Mouse (Mus musculus) ES-E14 (cell line): ENCODE data around the gene Calcoco2. TPM values are rescaled to one million over a fixed set of nuclear protein-coding genes. Genes with fewer than 3 reads are reported as not detected.

Experiments
- DNase-seq: peaks from one replicate; pipeline ENCODE4 v3.0.0-alpha.2; 2013; ENCODE audit warnings: low read depth, low spot score
- H3K27ac ChIP-seq: 2 replicates; pipeline ENCODE4 v1.5.1; 2012; ENCODE audit warnings: low read depth, mild to moderate bottlenecking, low read length, moderate library complexity, mixed read lengths; ENCODE audit not compliant: poor library complexity, insufficient read depth, severe bottlenecking
- H3K36me3 ChIP-seq: 2 replicates; pipeline ENCODE4 v1.6.1; 2012; ENCODE audit warnings: mild to moderate bottlenecking, low read length, moderate library complexity, mixed read lengths; ENCODE audit not compliant: control insufficient read depth, poor library complexity, insufficient read depth, severe bottlenecking
- H3K4me1 ChIP-seq, 2 experiments: fragments of 150-350 bp in 1 of 2; sonication (generic) in 1 of 2; 2 replicates each; pipeline ENCODE4 v1.6.1; 2012; ENCODE audit warnings: low read length in 2 of 2, mild to moderate bottlenecking in 1 of 2, mixed read lengths in 1 of 2; ENCODE audit not compliant: control insufficient read depth in 2 of 2, insufficient read depth in 2 of 2, poor library complexity in 1 of 2
- H3K4me3 ChIP-seq, 2 experiments: fragments of 150-350 bp in 1 of 2; sonication (generic) in 1 of 2; 2 replicates each; pipeline ENCODE4 v1.5.1; 2012; ENCODE audit warnings: low read length in 2 of 2, low read depth in 1 of 2, mild to moderate bottlenecking in 1 of 2, mixed read lengths in 1 of 2; ENCODE audit not compliant: insufficient read depth in 1 of 2, poor library complexity in 1 of 2, severe bottlenecking in 1 of 2
- H3K9ac ChIP-seq: 2 replicates; pipeline ENCODE4 v1.6.1; 2012; ENCODE audit warnings: low read depth, mild to moderate bottlenecking, low read length, mixed read lengths; ENCODE audit not compliant: poor library complexity, insufficient read depth, severe bottlenecking
- H3K9me3 ChIP-seq: fragments of 150-350 bp; sonication (generic); 2 replicates; pipeline ENCODE4 v1.6.1; 2012; ENCODE audit warnings: low read depth, mild to moderate bottlenecking, low read length; ENCODE audit not compliant: control insufficient read depth, insufficient read depth
- CHD2 ChIP-seq: IDR thresholded peaks from 2 replicates; pipeline ENCODE4 v1.6.1; 2014; ENCODE audit warnings: mild to moderate bottlenecking, low read depth, low read length, inconsistent platforms
- HCFC1 ChIP-seq: IDR thresholded peaks from 2 replicates; pipeline ENCODE4 v1.6.1; 2012; ENCODE audit warnings: low read length, inconsistent platforms, borderline replicate concordance; ENCODE audit not compliant: insufficient read depth
- MAFK ChIP-seq: IDR thresholded peaks from 2 replicates; pipeline ENCODE4 v1.6.1; 2014; ENCODE audit warnings: mild to moderate bottlenecking, low read depth, low read length, inconsistent platforms; ENCODE audit not compliant: insufficient read depth
- ZC3H11A ChIP-seq: IDR thresholded peaks from 2 replicates; pipeline ENCODE4 v1.6.1; 2012; ENCODE audit warnings: low read depth, mild to moderate bottlenecking, inconsistent platforms, low read length, borderline replicate concordance
- ZNF384 ChIP-seq: IDR thresholded peaks from 2 replicates; pipeline ENCODE4 v1.6.1; 2012; ENCODE audit warnings: low read depth, low read length, inconsistent platforms
- in situ Hi-C, 2 experiments: fragments of 600-800 bp; cut with MboI; formaldehyde crosslinking; loops; one replicate each; pipeline ENCODE4 v1.15.1; 2025; ENCODE audit warnings: low sequenced_read_pairs in 2 of 2, inconsistent platforms in 1 of 2; ENCODE audit not compliant: unreplicated experiment in 2 of 2
- total RNA-seq: library from RNA; depleted of rRNA; stranded (reverse); fragments of 300-350 nt; gene quantifications from 2 replicates; pipeline ENCODE4 v1.2.3, GENCODE M21; 2012

Gene Calcoco2
- total RNA-seq, 1 experiment: 160 TPM

DNA sequence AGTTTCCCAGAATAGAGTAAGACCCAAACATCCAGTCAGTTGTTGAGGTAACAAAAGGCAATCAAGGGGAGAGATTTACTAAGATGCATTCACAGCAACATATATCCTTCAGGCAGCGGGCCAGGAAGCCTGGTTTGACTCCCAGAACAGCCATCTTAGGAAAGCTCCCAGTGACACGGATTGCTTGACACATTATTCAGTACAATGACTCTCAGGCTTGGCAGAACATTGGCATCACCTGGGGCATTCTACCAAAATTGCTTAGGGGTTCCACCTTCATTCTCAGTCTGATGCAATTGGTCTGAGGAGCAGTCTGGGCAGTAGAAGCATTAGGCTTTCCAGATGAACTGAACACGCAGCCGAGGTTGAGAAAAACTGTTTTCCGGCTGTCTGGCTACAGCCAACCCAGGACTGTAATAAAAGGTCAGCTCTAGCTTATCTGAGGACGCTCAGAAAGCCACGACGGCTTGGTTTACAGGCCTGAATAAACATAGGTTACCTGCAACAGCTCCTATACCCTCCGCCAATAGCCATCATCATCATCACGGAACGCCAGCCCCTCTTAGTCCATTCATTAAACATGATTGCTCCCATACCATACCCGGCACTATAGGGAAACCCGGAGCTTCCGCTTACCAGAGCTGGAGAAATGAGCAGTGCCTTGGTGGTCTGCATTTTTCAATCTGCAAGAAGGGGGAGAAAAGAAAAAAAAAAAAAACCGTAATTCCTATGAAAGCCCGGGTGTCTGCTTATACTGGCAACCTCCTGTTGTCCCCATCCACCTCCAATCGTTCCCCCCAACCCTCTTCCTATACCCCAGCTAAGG is 37.2 kb downstream of the Calcoco2 start:
- H3K36me3 ChIP-seq: peaks cover 16% of the 10 kb centered on the region
- DNase-seq: no peak
- H3K9ac ChIP-seq: peak overlapping the region; percentile 94
- TF ChIP-seq MAFK (no peak), ZNF384 (no peak), ZC3H11A (no peak), CHD2 (no peak), HCFC1 (no peak)
- peak overlapping the region; percentile 87 to 93 for H3K4me3 ChIP-seq
- H3K27ac ChIP-seq: peak overlapping the region; percentile 72; the same call in 1 of the 2 replicates
- no peaks in the 10 kb centered on the region for H3K9me3 ChIP-seq
- H3K4me1 ChIP-seq: peaks cover 0 to 2% of the 10 kb centered on the region in 2 experiments; a peak in 1 of 4 replicates
- in situ Hi-C loops: no loop called here

DNA sequence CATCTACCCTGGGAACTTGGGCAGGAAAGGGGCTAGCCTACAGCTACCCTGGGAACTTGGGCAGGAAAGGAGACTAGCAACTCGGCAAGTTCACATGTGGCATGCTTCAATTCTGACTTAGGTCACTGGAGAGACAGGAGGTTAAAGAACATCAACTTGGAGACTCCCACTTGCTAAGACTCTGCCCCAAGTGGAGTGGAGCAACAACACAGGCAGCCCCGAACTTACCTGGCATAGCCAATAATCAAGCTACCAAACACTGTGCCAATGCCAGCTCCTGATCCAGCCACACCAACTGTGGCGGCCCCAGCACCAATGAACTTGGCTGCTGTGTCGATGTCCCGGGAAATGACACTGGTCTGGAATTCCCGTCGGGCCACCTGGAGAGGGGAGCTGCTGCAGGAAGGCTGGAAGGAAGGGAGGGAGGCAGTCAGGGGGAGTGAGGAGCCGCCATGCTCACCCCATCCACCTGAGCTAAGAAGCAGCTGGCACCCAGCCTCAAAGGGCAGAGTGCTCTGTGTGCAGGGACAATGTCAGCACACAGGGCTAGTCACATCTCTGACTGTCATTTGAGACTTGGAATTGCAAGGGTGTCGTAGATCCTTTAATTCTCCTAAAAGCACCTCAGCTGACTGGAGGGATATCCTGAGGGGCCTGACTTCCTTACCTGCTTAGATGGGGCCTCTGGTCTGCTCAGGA is 38.3 kb downstream of the Calcoco2 start:
- TF ChIP-seq ZC3H11A (no peak), HCFC1 (no peak), CHD2 (no peak), ZNF384 (no peak), MAFK (no peak)
- no peaks in the 10 kb centered on the region for H3K9me3 ChIP-seq
- no peak overlapping the region for H3K4me3 ChIP-seq
- peak overlapping the region; percentile 94; the same call in 1 of the 2 replicates for H3K9ac ChIP-seq
- peaks cover 17% of the 10 kb centered on the region for H3K36me3 ChIP-seq
- no peak overlapping the region for H3K27ac ChIP-seq
- no peak for DNase-seq
- H3K4me1 ChIP-seq: peaks cover 0 to 2% of the 10 kb centered on the region in 2 experiments; a peak in 1 of 4 replicates
- in situ Hi-C loops: no loop called here

DNA sequence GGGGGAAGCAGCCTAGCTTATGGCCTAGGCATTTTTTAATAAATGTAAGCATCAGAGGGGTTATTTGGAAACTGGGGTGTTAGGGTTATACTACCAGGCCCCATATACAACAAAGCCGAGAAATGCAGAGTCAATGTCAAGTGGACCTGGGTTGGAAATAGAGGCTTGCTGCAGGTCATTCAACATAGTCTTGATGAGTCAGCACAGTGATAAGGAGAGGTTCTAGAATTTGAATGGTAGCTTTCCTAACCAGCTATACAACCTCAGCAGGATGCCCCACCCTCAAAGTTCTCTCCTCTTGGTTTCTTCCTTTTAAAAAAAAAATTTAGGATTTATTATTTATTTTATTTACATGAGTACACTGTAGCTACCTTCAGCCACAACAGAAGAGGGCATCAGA is 40.8 kb downstream of the Calcoco2 start:
- Histone ChIP-seq H3K36me3 (peaks cover 18% of the 10 kb centered on the region), H3K27ac (no peak overlapping the region), H3K9ac (no peak overlapping the region), H3K4me1 (peaks cover 0 to 2% of the 10 kb centered on the region in 2 experiments; a peak in 1 of 4 replicates), H3K9me3 (no peaks in the 10 kb centered on the region), H3K4me3 (no peak overlapping the region)
- no peak for DNase-seq
- in situ Hi-C loops: no loop called here
- TF ChIP-seq HCFC1 (no peak), ZC3H11A (no peak), MAFK (no peak), ZNF384 (no peak), CHD2 (no peak)

DNA sequence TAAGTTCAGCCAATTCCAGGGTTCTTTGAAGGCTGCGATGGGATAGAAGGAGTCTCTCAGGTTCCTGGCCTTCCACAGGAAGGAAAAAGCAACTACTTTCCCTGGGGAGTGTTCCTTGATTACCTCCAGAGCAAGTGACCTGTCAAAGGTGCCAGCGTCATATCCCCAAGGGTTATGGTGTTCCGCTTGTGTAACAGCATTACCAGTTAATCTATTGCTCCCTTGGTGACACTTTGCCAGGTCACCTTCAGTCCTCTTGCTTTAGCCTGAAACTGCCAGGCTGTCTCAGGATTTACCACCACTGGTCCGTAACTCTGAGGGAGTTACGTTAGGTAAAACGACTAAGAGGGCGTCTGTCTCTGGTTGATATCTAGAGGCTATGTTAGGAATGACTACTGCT is 41.4 kb downstream of the Calcoco2 start:
- in situ Hi-C loops: no loop called here
- Histone ChIP-seq H3K4me3 (no peak overlapping the region), H3K9me3 (no peaks in the 10 kb centered on the region), H3K27ac (no peak overlapping the region), H3K36me3 (peaks cover 18% of the 10 kb centered on the region), H3K9ac (no peak overlapping the region), H3K4me1 (peaks cover 0 to 2% of the 10 kb centered on the region in 2 experiments; a peak in 2 of 4 replicates)
- no peak for DNase-seq
- no peak for TF ChIP-seq MAFK
